Mouse (Mus musculus) MEL (cell line): ENCODE measurements around the gene Plbd2.

Experiments used
- CHD2 ChIP-seq: IDR thresholded peaks from 2 replicates; pipeline ENCODE4 v1.6.1; 2011; ENCODE audit warnings: low read length, improper control_type of control experiment
- EP300 ChIP-seq, 2 experiments: IDR thresholded peaks; 2 replicates each; pipeline ENCODE4 v1.6.1; 2011; ENCODE audit warnings: improper control_type of control experiment in 2 of 2, low read length in 2 of 2, low read depth in 1 of 2, mild to moderate bottlenecking in 1 of 2
- MAX ChIP-seq: IDR thresholded peaks from 2 replicates; pipeline ENCODE4 v1.6.1; 2011; ENCODE audit warnings: low read length, improper control_type of control experiment
- MXI1 ChIP-seq: IDR thresholded peaks from 2 replicates; pipeline ENCODE4 v1.6.1; 2011; ENCODE audit warnings: mild to moderate bottlenecking, low read depth, low read length, improper control_type of control experiment
- SIN3A ChIP-seq: IDR thresholded peaks from 2 replicates; pipeline ENCODE4 v1.6.1; 2012; ENCODE audit warnings: low read length, improper control_type of control experiment, inconsistent platforms
- SMC3 ChIP-seq: IDR thresholded peaks from 2 replicates; pipeline ENCODE4 v1.6.1; 2011; ENCODE audit warnings: low read depth, low read length, improper control_type of control experiment
- USF1 ChIP-seq: IDR thresholded peaks from 2 replicates; pipeline ENCODE4 v1.6.1; 2014; ENCODE audit warnings: low read depth, mild to moderate bottlenecking, inconsistent platforms, low read length, improper control_type of control experiment, moderate library complexity

- TF ChIP-seq USF1 = no peak
- no peak for TF ChIP-seq SIN3A
- no peak for TF ChIP-seq SMC3
- no peak for TF ChIP-seq MAX
- TF ChIP-seq EP300 (IDR thresholded peaks at IDR 0.05; ENCODE audit: low read depth in 1 of 2, low read length in 2 of 2) = no peak
- TF ChIP-seq MXI1 = no peak
- TF ChIP-seq CHD2 = no peak
Measured at GRCm38 (mm10) chr5:120497071-120497470, 6.4 kb downstream of the Plbd2 start.
